Mouse (Mus musculus) forebrain, embryonic 16.5 days (tissue): Measurements from ENCODE around the gene Cadps. TPM values are rescaled to one million over a fixed set of nuclear protein-coding genes. Genes with fewer than 3 reads are reported as not detected.

Source experiments
- ATAC-seq: fragments of 200-750 bp; cut with Nextera tagmentation; 2 replicates; pipeline ENCODE4 v1.8.0; 2017; ENCODE audit warnings: mild to moderate bottlenecking, moderate library complexity
- H3K27ac ChIP-seq: fragments of 300-500 bp; sonication (generic); 2 replicates; pipeline ENCODE4 v1.5.1; 2014; ENCODE audit warnings: low read length, control low read depth
- H3K27me3 ChIP-seq: fragments of 300-500 bp; sonication (generic); replicated peaks from 2 replicates; pipeline ENCODE4 v1.6.1; 2014; ENCODE audit warnings: low read length; ENCODE audit not compliant: control insufficient read depth, insufficient read depth
- H3K36me3 ChIP-seq: fragments of 300-500 bp; sonication (generic); 2 replicates; pipeline ENCODE4 v1.6.1; 2014; ENCODE audit not compliant: control insufficient read depth, insufficient read depth
- H3K4me1 ChIP-seq: fragments of 300-500 bp; sonication (generic); replicated peaks from 2 replicates; pipeline ENCODE4 v1.6.1; 2014; ENCODE audit warnings: low read length; ENCODE audit not compliant: control insufficient read depth, insufficient read depth
- H3K4me2 ChIP-seq: fragments of 300-500 bp; sonication (generic); 2 replicates; pipeline ENCODE4 v1.6.1; 2014; ENCODE audit warnings: mild to moderate bottlenecking, low read length, control low read depth
- H3K4me3 ChIP-seq: fragments of 300-500 bp; sonication (generic); replicated peaks from 2 replicates; pipeline ENCODE4 v1.5.1; 2014; ENCODE audit warnings: mild to moderate bottlenecking, low read length, control low read depth
- H3K9ac ChIP-seq: fragments of 300-500 bp; sonication (generic); replicated peaks from 2 replicates; pipeline ENCODE4 v1.6.1; 2014; ENCODE audit warnings: low read depth, low read length, control low read depth
- H3K9me3 ChIP-seq: fragments of 300-500 bp; sonication (generic); 2 replicates; pipeline ENCODE4 v1.6.1; 2016; ENCODE audit warnings: low read length; ENCODE audit not compliant: control insufficient read depth
- WGBS: fragments of 180-500 bp; shearing (Covaris S2); extraction: QIAGEN DNeasy Blood & Tissue Kit; methylation state at CpG from one replicate; pipeline ENCODE4 v1.1.7; 2014; 5-methylcytosine and 5-hydroxymethylcytosine counted together
- polyA plus RNA-seq: library from polyadenylated mRNA; unstranded; fragments of >200 nt; fragmentation: Nextera tagmentation; extraction: Ambion mirVana; gene quantifications from 2 replicates; pipeline ENCODE4 v1.2.1, GENCODE M21; 2015

Cadps gene
- polyA plus RNA-seq, 1 experiment from 2014 or later = 30.3 TPM

DNA sequence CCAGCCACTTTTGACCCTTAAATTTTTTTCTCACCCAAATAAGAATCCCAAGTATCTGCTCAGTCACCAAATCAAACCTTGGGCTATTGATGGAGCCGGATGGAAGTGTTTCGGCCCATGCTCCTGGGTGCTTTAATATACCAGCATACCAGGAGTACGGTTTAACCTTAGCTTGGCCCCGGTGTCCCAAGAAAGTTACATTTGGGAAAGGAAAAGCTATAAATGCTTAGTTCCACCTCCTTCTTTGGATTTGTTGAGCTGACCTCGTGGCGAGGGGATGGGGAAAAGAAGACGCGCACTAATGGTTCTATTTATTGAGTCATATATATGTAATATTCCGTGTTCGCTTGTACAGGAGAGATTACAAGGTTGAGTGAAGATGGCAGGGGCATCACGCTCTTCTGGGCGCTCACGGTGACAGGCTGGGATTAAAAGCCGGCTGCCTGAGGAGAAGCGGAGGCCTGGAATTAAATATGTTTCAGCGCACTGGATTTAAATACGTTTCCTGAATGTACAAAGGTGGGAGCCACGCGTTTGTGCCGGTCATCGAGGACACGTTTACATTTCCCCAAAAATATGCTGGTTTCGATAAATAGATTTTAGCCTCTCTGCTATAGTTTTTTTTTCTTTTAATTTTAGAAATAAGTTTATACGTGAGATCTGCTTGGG lies 481.0 kb downstream of the Cadps start:
- Histone ChIP-seq H3K36me3 (no peaks in the 10 kb centered on the region), H3K4me2 (peak overlapping the region; percentile 71), H3K9ac (peak overlapping the region; percentile 83), H3K4me1 (peaks cover 65% of the 10 kb centered on the region), H3K9me3 (no peaks in the 10 kb centered on the region), H3K27me3 (peaks cover 14% of the 10 kb centered on the region; the same call in 1 of the 2 replicates), H3K27ac (peak overlapping the region; percentile 88), H3K4me3 (peak overlapping the region; percentile 59)
- 14% methylated on average over 24 of the region's 24 CpGs for WGBS
- ATAC-seq = no peak

DNA sequence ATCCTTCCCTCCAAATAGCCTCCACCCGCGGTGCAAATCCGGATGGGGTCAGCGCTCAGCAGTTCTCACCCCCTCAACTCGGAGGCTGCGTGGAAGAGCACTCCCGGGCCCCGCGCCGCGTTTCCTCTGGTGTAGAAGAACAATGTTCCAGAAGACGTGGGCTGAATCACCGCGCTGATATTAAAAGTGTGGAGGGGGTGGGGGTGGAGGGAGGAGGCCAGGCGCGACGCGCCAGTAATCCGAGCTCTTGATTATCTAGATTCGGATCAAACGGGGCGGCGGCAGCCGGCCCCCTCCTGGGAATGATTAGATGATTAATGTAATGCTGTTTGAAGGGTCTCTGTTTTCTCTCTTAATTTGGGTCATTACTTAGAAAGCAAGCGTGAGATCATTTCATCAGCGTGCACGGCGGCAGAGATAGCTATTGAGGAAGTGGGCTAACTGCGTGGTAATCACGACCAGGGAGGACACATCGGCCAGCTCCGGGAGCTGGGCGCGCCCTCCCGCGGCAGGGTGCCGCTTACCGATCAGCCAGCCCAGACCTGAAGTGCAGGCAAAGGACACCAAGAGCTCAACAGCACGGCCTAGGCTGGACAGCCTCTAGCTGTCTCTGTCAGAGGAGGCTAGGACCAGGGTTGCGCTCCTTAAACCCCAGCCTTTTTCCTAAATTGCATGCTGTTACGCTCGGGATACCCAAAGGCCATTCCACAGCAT lies 481.6 kb downstream of the Cadps start:
- Histone ChIP-seq H3K27ac (peak overlapping the region; percentile 88), H3K27me3 (peaks cover 15% of the 10 kb centered on the region), H3K9ac (peak overlapping the region; percentile 83), H3K4me3 (peak overlapping the region; percentile 59), H3K4me1 (peaks cover 62% of the 10 kb centered on the region), H3K4me2 (peak overlapping the region; percentile 71), H3K9me3 (no peaks in the 10 kb centered on the region), H3K36me3 (no peaks in the 10 kb centered on the region)
- no peak for ATAC-seq
- WGBS = under 1% methylated on average over 42 of the region's 42 CpGs

DNA sequence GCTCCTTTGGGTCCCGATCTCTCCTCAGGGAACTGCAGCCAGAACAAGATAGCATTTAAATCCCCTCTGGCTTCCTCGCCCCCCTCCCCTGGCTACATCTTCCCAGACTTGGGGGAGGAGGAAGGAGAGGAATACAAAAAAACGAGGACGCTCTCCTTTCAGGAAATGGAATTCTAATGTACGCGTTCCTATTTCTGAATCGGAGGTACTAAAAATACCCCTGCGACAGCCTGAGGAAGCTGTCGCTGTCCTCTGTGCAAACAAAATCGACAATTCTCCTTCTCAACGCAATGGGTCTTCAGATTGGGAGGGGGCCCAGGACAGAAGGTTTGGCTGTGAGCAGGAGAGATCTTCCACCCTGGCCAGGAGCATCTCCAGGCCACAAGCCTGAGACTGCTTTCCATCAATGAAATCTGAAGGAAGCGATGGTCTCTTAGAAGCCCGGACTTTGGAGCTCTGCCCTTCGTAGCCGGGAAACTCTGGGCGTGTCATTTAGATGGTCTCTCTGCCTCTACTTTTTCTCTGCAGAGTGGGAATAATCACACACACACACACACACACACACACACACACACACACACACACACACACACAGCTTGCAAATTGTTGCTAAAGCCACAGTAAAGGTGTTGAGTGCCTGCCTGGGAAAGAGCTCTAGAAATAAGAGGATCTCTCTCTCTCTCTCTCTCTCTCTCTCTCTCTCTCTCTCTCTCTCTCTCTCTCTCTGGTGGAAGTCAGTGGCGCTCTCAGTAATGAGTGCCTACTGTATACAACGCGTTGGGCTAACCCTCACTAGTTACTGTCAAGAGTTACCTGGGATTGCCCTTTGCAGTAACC lies 482.4 kb downstream of the Cadps start:
- Histone ChIP-seq H3K27me3 (peaks cover 18% of the 10 kb centered on the region), H3K4me3 (peak overlapping the region; percentile 59), H3K4me2 (peak overlapping the region; percentile 71), H3K9ac (peak overlapping the region; percentile 83), H3K9me3 (no peaks in the 10 kb centered on the region), H3K27ac (peak overlapping the region; percentile 88), H3K4me1 (peaks cover 56% of the 10 kb centered on the region), H3K36me3 (no peaks in the 10 kb centered on the region)
- no peak for ATAC-seq
- under 1% methylated on average over 19 of the region's 19 CpGs for WGBS

DNA sequence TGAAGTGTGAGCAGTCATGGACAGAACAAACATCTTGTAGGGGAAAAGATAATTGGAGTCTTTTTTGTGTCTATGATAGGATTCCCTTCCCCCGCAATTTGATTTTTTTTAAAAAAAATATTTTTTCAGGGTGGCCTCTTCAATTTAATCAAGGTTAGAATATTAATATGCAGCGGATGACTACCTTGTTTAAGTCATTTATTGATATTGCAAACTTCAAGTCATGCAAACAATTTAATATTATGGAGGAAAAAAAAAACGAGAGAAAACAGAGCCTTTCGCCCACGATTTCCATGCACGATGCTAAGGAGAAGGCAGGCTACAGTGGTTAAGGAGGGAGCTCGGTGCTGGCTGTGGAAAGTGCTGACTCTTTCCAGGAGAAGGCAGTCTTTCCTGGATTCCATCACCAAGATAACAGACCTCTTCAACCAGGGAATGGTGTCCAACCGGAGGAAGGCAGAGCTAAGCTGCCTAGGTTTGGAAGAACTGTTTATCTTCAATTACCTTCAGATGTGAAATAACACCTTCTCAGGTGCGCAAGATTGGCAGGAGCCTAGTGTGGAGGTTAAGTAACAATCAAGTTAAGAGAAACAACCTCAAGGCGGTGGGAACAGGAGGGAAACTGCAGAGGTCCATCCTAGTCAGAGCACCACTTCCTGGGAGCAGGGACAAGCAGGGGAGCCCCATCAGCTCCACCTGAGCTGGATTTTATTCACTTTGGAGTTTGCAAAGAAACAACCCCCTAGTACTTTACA lies 483.9 kb downstream of the Cadps start:
- peak overlapping the region; percentile 95 for H3K27ac ChIP-seq

DNA sequence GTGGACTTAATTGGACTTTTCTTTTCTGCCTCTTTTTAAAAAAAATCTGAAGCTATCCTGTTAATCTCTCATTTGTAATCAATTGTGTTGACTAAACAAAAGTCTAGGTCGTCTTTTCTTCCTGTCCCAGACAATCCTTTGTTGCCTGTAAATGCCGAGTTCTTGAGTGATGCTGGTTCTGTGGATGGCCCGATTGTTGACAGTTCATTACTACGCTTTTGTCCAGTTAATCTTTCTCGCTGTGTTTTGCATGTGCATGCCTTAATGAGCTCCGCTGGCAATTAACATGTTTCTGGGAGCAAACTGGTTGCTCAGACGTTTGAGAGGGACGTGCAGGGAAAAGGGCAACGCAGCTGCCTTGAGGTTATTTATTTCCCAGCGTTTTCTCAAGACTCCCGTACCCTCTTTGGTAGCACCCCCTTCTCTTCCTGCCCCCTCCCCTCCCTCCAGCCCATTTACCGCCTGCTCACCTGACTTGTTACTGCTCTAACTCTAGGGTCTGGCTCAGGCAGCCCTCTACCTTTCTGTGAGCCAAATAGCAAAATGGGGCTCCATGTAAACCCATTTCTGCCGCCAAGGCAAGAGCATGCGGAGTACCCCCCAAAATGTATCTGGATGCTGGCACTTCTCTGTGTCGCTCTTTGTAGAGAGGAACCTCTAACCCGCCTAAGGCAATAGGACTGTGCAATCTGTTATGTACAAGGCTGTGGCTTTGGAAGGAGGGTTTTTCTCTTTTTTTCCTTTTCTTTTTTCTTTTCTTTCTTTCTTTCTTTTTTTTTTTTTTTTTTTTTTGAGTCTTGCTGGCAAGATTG lies 484.7 kb downstream of the Cadps start:
- peak; percentile 76 for ATAC-seq
- Histone ChIP-seq H3K27me3 (peaks cover 17% of the 10 kb centered on the region), H3K4me2 (peak overlapping the region; percentile 51), H3K4me3 (peak overlapping the region; percentile 14; the same call in 1 of the 2 replicates), H3K4me1 (peaks cover 46% of the 10 kb centered on the region), H3K36me3 (no peaks in the 10 kb centered on the region), H3K9me3 (no peaks in the 10 kb centered on the region), H3K27ac (peak overlapping the region; percentile 95), H3K9ac (peak overlapping the region; percentile 57)
- under 1% methylated on average over 16 of the region's 16 CpGs for WGBS

More for the DNA sequence above, 483.9 kb downstream of the Cadps start:
- Histone ChIP-seq H3K9ac (peak overlapping the region; percentile 1), H3K4me3 (peak overlapping the region; percentile 7), H3K4me1 (peaks cover 46% of the 10 kb centered on the region), H3K27me3 (peaks cover 21% of the 10 kb centered on the region), H3K36me3 (no peaks in the 10 kb centered on the region), H3K4me2 (peak overlapping the region; percentile 51), H3K9me3 (no peaks in the 10 kb centered on the region)
- no peak for ATAC-seq
- 3% methylated on average over 10 of the region's 10 CpGs for WGBS

DNA sequence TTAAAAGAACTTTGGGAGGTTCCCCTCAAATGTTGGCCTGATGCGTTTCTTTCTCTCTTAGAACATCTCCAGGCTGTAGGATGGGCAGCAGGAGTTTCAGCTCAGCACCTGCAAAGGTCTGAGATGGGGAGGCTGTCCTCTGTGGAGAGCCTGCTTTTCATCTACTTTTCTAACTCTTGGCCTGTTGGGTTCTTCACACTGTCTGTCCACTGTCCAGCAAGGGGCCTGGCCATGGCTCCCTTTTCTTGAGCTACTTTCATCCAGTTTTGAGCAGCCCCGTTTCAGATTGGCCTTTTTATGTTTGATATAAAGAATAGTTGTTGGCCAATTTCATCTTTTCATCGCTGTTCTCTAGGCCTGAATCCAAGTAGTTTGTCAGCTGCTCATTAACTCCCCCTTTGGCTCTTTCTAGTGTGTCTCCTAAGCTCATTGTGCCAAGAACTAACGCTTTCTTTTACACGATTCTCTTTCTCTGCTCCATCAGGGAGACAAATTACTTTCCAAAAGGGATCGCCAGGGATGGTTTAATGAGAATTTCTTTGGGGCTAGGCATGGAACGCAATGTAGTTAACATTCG lies 485.4 kb downstream of the Cadps start:
- peaks cover 16% of the 10 kb centered on the region for H3K27me3 ChIP-seq
- peaks cover 42% of the 10 kb centered on the region for H3K4me1 ChIP-seq
- H3K4me3 ChIP-seq = no peak overlapping the region
- 3% methylated on average over 8 of the region's 8 CpGs for WGBS
- peak; percentile 73 for ATAC-seq
- H3K9me3 ChIP-seq = no peaks in the 10 kb centered on the region
- no peak overlapping the region for H3K9ac ChIP-seq
- H3K27ac ChIP-seq = peak overlapping the region; percentile 95
- H3K36me3 ChIP-seq = no peaks in the 10 kb centered on the region
- H3K4me2 ChIP-seq = peak overlapping the region; percentile 51

DNA sequence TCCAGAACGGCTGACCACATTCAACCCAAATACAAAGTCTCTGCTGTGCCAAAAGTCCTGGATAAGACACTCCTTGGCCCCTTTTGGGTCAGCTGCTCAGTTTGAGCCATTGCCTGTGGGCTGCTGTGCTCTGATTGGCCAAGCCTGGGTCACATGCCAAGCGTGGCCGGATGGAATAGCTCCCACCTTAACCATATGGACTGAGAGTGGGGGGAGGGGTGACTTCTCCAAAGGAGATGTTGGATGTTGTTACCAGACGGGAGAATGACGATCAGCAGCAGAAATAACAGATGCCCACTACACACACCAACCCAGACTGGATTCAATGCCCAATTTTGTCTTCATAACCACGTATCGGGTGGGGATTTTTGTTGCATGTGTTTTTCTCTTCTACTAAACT lies 488.0 kb downstream of the Cadps start:
- Histone ChIP-seq H3K27ac (no peak overlapping the region), H3K36me3 (no peaks in the 10 kb centered on the region), H3K9ac (no peak overlapping the region), H3K9me3 (no peaks in the 10 kb centered on the region), H3K4me1 (peaks cover 24% of the 10 kb centered on the region), H3K4me2 (no peak overlapping the region), H3K4me3 (no peak overlapping the region), H3K27me3 (peaks cover 14% of the 10 kb centered on the region)
- 45% methylated on average over 7 of the region's 7 CpGs for WGBS
- ATAC-seq = no peak

DNA sequence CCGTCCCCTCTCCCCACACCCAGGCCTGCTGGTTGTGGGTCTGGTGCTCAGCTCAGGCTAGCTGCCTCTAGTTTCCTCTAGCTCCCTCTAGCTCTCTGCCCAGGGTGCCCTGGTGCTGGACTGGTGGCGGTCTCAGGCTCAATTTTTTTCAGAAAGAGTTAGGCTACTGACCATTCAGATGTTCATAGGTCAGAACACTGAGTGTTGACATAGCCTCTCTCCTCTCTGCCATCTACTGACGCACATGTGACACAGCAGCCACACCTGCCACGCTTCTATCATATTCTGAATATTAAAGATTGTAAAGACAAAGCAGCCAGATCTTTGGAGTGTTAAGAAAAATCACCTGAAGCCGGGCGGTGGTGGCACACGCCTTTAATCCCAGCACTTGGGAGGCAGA lies 489.3 kb downstream of the Cadps start:
- Histone ChIP-seq H3K27ac (no peak overlapping the region), H3K9ac (no peak overlapping the region), H3K9me3 (no peaks in the 10 kb centered on the region), H3K4me3 (no peak overlapping the region), H3K4me1 (peaks cover 17% of the 10 kb centered on the region), H3K27me3 (peaks cover 14% of the 10 kb centered on the region), H3K36me3 (no peaks in the 10 kb centered on the region), H3K4me2 (no peak overlapping the region)
- 81% methylated on average over 7 of the region's 7 CpGs for WGBS
- ATAC-seq = no peak
